Mouse (Mus musculus) heart, postnatal 0 days (tissue): ENCODE results near the gene Fgf13. TPM values are rescaled to one million over a fixed set of nuclear protein-coding genes. Genes with fewer than 3 reads are reported as not detected.
A peak's percentile ranks its signal among the peaks of the same experiment; 100 is the strongest.

Experiments used
- ATAC-seq: fragments of 200-750 bp; cut with Nextera tagmentation; 2 replicates; pipeline ENCODE4 v1.8.0; 2017; ENCODE audit warnings: low read depth, moderate number of reproducible peaks, moderate library complexity; ENCODE audit not compliant: insufficient read depth
- DNase-seq: peaks from one replicate; pipeline ENCODE4 v3.0.0-alpha.2; 2016; ENCODE audit warnings: low spot score
- H3K27ac ChIP-seq: fragments of 300-500 bp; sonication (generic); 2 replicates; pipeline ENCODE4 v1.5.1; 2014; ENCODE audit warnings: low read depth, mild to moderate bottlenecking
- H3K27me3 ChIP-seq: fragments of 300-500 bp; sonication (generic); 2 replicates; pipeline ENCODE4 v1.6.1; 2014; ENCODE audit warnings: low read length, mixed read lengths; ENCODE audit not compliant: control insufficient read depth, insufficient read depth
- H3K36me3 ChIP-seq: fragments of 300-500 bp; sonication (generic); replicated peaks from 2 replicates; pipeline ENCODE4 v1.6.1; 2014; ENCODE audit warnings: low read length, mixed read lengths; ENCODE audit not compliant: control insufficient read depth, insufficient read depth
- H3K4me1 ChIP-seq: fragments of 300-500 bp; sonication (generic); 2 replicates; pipeline ENCODE4 v1.6.1; 2014; ENCODE audit warnings: antibody characterized with exemption; ENCODE audit not compliant: control insufficient read depth, insufficient read depth
- H3K4me2 ChIP-seq: fragments of 300-500 bp; sonication (generic); 2 replicates; pipeline ENCODE4 v1.6.1; 2014; ENCODE audit warnings: low read depth, mild to moderate bottlenecking, low read length, moderate library complexity
- H3K4me3 ChIP-seq: fragments of 300-500 bp; sonication (generic); 2 replicates; pipeline ENCODE4 v1.5.1; 2014; ENCODE audit warnings: low read depth, low read length
- H3K9ac ChIP-seq: fragments of 300-500 bp; sonication (generic); replicated peaks from 2 replicates; pipeline ENCODE4 v1.6.1; 2014; ENCODE audit warnings: low read depth, low read length, mixed read lengths
- H3K9me3 ChIP-seq: fragments of 300-500 bp; sonication (generic); replicated peaks from 2 replicates; pipeline ENCODE4 v1.6.1; 2016; ENCODE audit warnings: low read length; ENCODE audit not compliant: control insufficient read depth
- CTCF ChIP-seq: IDR thresholded peaks from 2 replicates; pipeline ENCODE4 v1.5.1; 2016; ENCODE audit warnings: antibody characterized with exemption, control low read depth, low read depth
- EP300 ChIP-seq: IDR thresholded peaks from 2 replicates; pipeline ENCODE4 v1.6.1; 2016; ENCODE audit warnings: antibody characterized with exemption, low read depth
- WGBS: fragments of 180-500 bp; shearing (Covaris S2); extraction: QIAGEN DNeasy Blood & Tissue Kit; methylation state at CpG from one replicate; pipeline ENCODE4 v1.1.7; 2014; 5-methylcytosine and 5-hydroxymethylcytosine counted together
- polyA plus RNA-seq: library from polyadenylated mRNA; unstranded; fragments of >200 nt; fragmentation: Nextera tagmentation; extraction: Ambion mirVana; gene quantifications from 2 replicates; pipeline ENCODE4 v1.2.1, GENCODE M21; 2015
- total RNA-seq: library from RNA; depleted of rRNA; stranded (reverse); fragments of >200 nt; gene quantifications from 2 replicates; pipeline ENCODE4 v1.2.3, GENCODE M21; 2014; ENCODE audit warnings: low replicate concordance

Fgf13 gene
- total and polyA plus RNA-seq, 2 experiments from 2014 or later = 35.5 to 88.7 TPM

- Histone ChIP-seq H3K27ac (peak overlapping the region; percentile 82), H3K9me3 (no peaks in the 10 kb centered on the region), H3K27me3 (no peaks in the 10 kb centered on the region), H3K4me1 (no peaks in the 10 kb centered on the region), H3K4me3 (no peak overlapping the region), H3K36me3 (no peaks in the 10 kb centered on the region), H3K9ac (no peak overlapping the region), H3K4me2 (no peak overlapping the region)
- TF ChIP-seq CTCF (no peak), EP300 (no peak)
- DNase-seq (peak; percentile 55), ATAC-seq (peak; percentile 73)
- WGBS = 41% methylated on average over 4 of the region's 4 CpGs
These were observed 385.5 kb downstream of the Fgf13 start for GRCm38 (mm10) chrX:59182323-59182722.

- 49% methylated on average over 4 of the region's 4 CpGs for WGBS
- peak overlapping the region; percentile 23 for H3K4me2 ChIP-seq
These were observed 388.2 kb downstream of the Fgf13 start for GRCm38 (mm10) chrX:59179627-59180026.

GRCm38 (mm10) chrX:59179081-59179596 is 388.7 kb downstream of the Fgf13 start:
- WGBS = 14% methylated on average over 3 of the region's 3 CpGs
- 0 out of 2 replicates have a peak, but pooled peaks have one; percentile 47 for ATAC-seq
- Histone ChIP-seq H3K27me3 (no peaks in the 10 kb centered on the region), H3K4me1 (no peaks in the 10 kb centered on the region), H3K9me3 (no peaks in the 10 kb centered on the region), H3K27ac (peak overlapping the region; percentile 64), H3K4me3 (0 out of 2 replicates have a peak overlapping the region, but pooled peaks have one; percentile 3), H3K4me2 (peak overlapping the region; percentile 23), H3K36me3 (no peaks in the 10 kb centered on the region), H3K9ac (no peak overlapping the region)
- TF ChIP-seq CTCF = peak; percentile 32; the same call in 1 of the 2 replicates
- TF ChIP-seq EP300 = no peak
- DNase-seq = no peak

More at GRCm38 (mm10) chrX:59179627-59180026, 388.2 kb downstream of the Fgf13 start:
- DNase-seq = no peak
- no peaks in the 10 kb centered on the region for H3K36me3 ChIP-seq
- 0 out of 2 replicates have a peak overlapping the region, but pooled peaks have one; percentile 3 for H3K4me3 ChIP-seq
- TF ChIP-seq CTCF (no peak), EP300 (no peak)
- H3K9me3 ChIP-seq = no peaks in the 10 kb centered on the region
- no peak for ATAC-seq
- peak overlapping the region; percentile 64 for H3K27ac ChIP-seq
- no peak overlapping the region for H3K9ac ChIP-seq
- H3K4me1 ChIP-seq = no peaks in the 10 kb centered on the region
- H3K27me3 ChIP-seq = no peaks in the 10 kb centered on the region

- Histone ChIP-seq H3K36me3 (no peaks in the 10 kb centered on the region), H3K9ac (no peak overlapping the region), H3K4me2 (peak overlapping the region; percentile 36), H3K4me3 (no peak overlapping the region), H3K4me1 (no peaks in the 10 kb centered on the region), H3K27me3 (no peaks in the 10 kb centered on the region), H3K27ac (no peak overlapping the region), H3K9me3 (no peaks in the 10 kb centered on the region)
- no peak for ATAC-seq
- DNase-seq = no peak
- WGBS = 41% methylated on average over 3 of the region's 3 CpGs
- TF ChIP-seq EP300 (no peak), CTCF (peak; percentile 20; the same call in 1 of the 2 replicates)
These were observed 390.2 kb downstream of the Fgf13 start for GRCm38 (mm10) chrX:59177653-59178052.

- TF ChIP-seq EP300 (no peak), CTCF (peak; percentile 57)
- 0% methylated on average over 1 of the region's 1 CpGs for WGBS
- Histone ChIP-seq H3K9me3 (no peaks in the 10 kb centered on the region), H3K4me3 (no peak overlapping the region), H3K27me3 (no peaks in the 10 kb centered on the region), H3K9ac (no peak overlapping the region), H3K4me1 (no peaks in the 10 kb centered on the region), H3K4me2 (no peak overlapping the region), H3K36me3 (no peaks in the 10 kb centered on the region), H3K27ac (no peak overlapping the region)
- ATAC-seq (no peak), DNase-seq (no peak)
These were observed 395.7 kb downstream of the Fgf13 start for GRCm38 (mm10) chrX:59172200-59172599.

- H3K4me3 ChIP-seq = no peak overlapping the region
- H3K9ac ChIP-seq = no peak overlapping the region
- TF ChIP-seq CTCF (no peak), EP300 (no peak)
- H3K9me3 ChIP-seq = no peaks in the 10 kb centered on the region
- no peaks in the 10 kb centered on the region for H3K4me1 ChIP-seq
- H3K4me2 ChIP-seq = no peak overlapping the region
- H3K36me3 ChIP-seq = no peaks in the 10 kb centered on the region
- DNase-seq (no peak), ATAC-seq (no peak)
- WGBS = 77% methylated on average over 2 of the region's 2 CpGs
- H3K27me3 ChIP-seq = no peaks in the 10 kb centered on the region
- H3K27ac ChIP-seq = no peak overlapping the region
These were observed 401.1 kb downstream of the Fgf13 start for GRCm38 (mm10) chrX:59166763-59167162.
